Mouse (Mus musculus): ENCODE data around the gene Rhou. TPM values are rescaled to one million over a fixed set of nuclear protein-coding genes. Genes with fewer than 3 reads are reported as not detected.
A peak's percentile ranks its signal among the peaks of the same experiment; 100 is the strongest.

Rhou gene
- polyA plus RNA-seq, 1 experiment from 2014 or later, result 10.1 TPM

DNA sequence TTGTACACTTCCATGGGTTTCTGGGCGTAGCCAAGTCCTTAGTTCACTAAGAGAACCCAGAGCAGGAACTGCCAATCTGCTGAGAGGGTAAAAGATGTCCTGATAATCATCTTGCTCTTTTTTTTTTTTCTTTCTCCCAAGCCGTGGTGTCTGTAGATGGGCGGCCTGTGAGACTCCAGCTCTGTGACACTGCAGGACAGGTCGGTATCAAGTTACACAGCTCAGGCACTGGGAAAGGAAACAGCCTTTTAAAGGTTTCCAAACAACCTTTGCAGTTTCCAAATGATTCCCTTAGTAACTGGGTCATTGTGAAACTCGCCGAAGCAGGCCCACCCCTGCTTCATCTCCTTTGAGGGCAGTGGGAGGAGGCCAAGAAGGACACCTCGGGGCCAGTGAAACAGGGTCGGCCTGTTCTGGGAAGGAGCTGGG lies 1.6 kb downstream of the Rhou start:
- no peak for ATAC-seq
- Histone ChIP-seq H3K27ac (ENCODE audit: low read length) (no peak overlapping the region), H3K27me3 (ENCODE audit: control insufficient read depth, insufficient read depth, low read depth, low read length) (no peaks in the 10 kb centered on the region), H3K36me3 (ENCODE audit: control insufficient read depth, insufficient read depth, low read length) (peaks cover 9% of the 10 kb centered on the region), H3K4me1 (ENCODE audit: control insufficient read depth, insufficient read depth, low read length) (peaks cover 19% of the 10 kb centered on the region), H3K4me3 (ENCODE audit: low read depth, low read length) (peak overlapping the region; percentile 85), H3K9ac (ENCODE audit: low read depth, low read length) (peak overlapping the region; percentile 95), H3K9me3 (replicated peaks; ENCODE audit: control insufficient read depth, low read length, poor library complexity, severe bottlenecking) (no peaks in the 10 kb centered on the region), H3K4me2 (ENCODE audit: low read length) (peak overlapping the region; percentile 83)
- WGBS, result 12% methylated on average over 8 of the region's 8 CpGs

- no peak for ATAC-seq
- WGBS, result 93% methylated on average over 8 of the region's 8 CpGs
These were observed 4.1 kb downstream of the Rhou start for GRCm38 (mm10) chr8:123657826-123658225.

GRCm38 (mm10) chr8:123659469-123660057 lies 5.8 kb downstream of the Rhou start:
- Histone ChIP-seq H3K4me1 (ENCODE audit: control insufficient read depth, insufficient read depth, low read length) (peaks cover 14% of the 10 kb centered on the region), H3K36me3 (ENCODE audit: control insufficient read depth, insufficient read depth, low read length) (peaks cover 19% of the 10 kb centered on the region), H3K9ac (ENCODE audit: low read depth, low read length) (no peak overlapping the region), H3K4me3 (ENCODE audit: low read depth, low read length) (no peak overlapping the region), H3K27ac (ENCODE audit: low read length) (no peak overlapping the region), H3K4me2 (ENCODE audit: low read length) (no peak overlapping the region), H3K9me3 (replicated peaks; ENCODE audit: control insufficient read depth, low read length, poor library complexity, severe bottlenecking) (no peaks in the 10 kb centered on the region), H3K27me3 (ENCODE audit: control insufficient read depth, insufficient read depth, low read depth, low read length) (no peaks in the 10 kb centered on the region)
- no peak for ATAC-seq
- WGBS, result 87% methylated on average over 10 of the region's 10 CpGs

More at GRCm38 (mm10) chr8:123657826-123658225, 4.1 kb downstream of the Rhou start:
- H3K9me3 ChIP-seq (replicated peaks; ENCODE audit: control insufficient read depth, low read length, poor library complexity, severe bottlenecking), result no peaks in the 10 kb centered on the region
- peaks cover 19% of the 10 kb centered on the region for H3K4me1 ChIP-seq (ENCODE audit: control insufficient read depth, insufficient read depth, low read length)
- H3K27ac ChIP-seq (ENCODE audit: low read length), result no peak overlapping the region
- H3K9ac ChIP-seq (ENCODE audit: low read depth, low read length), result no peak overlapping the region
- H3K4me3 ChIP-seq (ENCODE audit: low read depth, low read length), result no peak overlapping the region
- peaks cover 19% of the 10 kb centered on the region for H3K36me3 ChIP-seq (ENCODE audit: control insufficient read depth, insufficient read depth, low read length)
- no peak overlapping the region for H3K4me2 ChIP-seq (ENCODE audit: low read length)
- no peaks in the 10 kb centered on the region for H3K27me3 ChIP-seq (ENCODE audit: control insufficient read depth, insufficient read depth, low read depth, low read length)

- H3K4me3 ChIP-seq (ENCODE audit: low read depth, low read length), result no peak overlapping the region
- H3K27ac ChIP-seq (ENCODE audit: low read length), result no peak overlapping the region
- H3K4me2 ChIP-seq (ENCODE audit: low read length), result no peak overlapping the region
- no peak for ATAC-seq
- H3K36me3 ChIP-seq (ENCODE audit: control insufficient read depth, insufficient read depth, low read length), result peaks cover 19% of the 10 kb centered on the region
- whole genome bisulfite sequencing, result 87% methylated on average over 11 of the region's 11 CpGs
- no peaks in the 10 kb centered on the region for H3K9me3 ChIP-seq (replicated peaks; ENCODE audit: control insufficient read depth, low read length, poor library complexity, severe bottlenecking)
- no peaks in the 10 kb centered on the region for H3K4me1 ChIP-seq (ENCODE audit: control insufficient read depth, insufficient read depth, low read length)
- H3K9ac ChIP-seq (ENCODE audit: low read depth, low read length), result no peak overlapping the region
- H3K27me3 ChIP-seq (ENCODE audit: control insufficient read depth, insufficient read depth, low read depth, low read length), result no peaks in the 10 kb centered on the region
These were observed 7.8 kb downstream of the Rhou start for GRCm38 (mm10) chr8:123661515-123661914.

- Histone ChIP-seq H3K4me2 (ENCODE audit: low read length) (no peak overlapping the region), H3K9me3 (replicated peaks; ENCODE audit: control insufficient read depth, low read length, poor library complexity, severe bottlenecking) (no peaks in the 10 kb centered on the region), H3K27ac (ENCODE audit: low read length) (no peak overlapping the region), H3K27me3 (ENCODE audit: control insufficient read depth, insufficient read depth, low read depth, low read length) (no peaks in the 10 kb centered on the region), H3K9ac (ENCODE audit: low read depth, low read length) (no peak overlapping the region), H3K36me3 (ENCODE audit: control insufficient read depth, insufficient read depth, low read length) (peaks cover 10% of the 10 kb centered on the region), H3K4me3 (ENCODE audit: low read depth, low read length) (no peak overlapping the region), H3K4me1 (ENCODE audit: control insufficient read depth, insufficient read depth, low read length) (no peaks in the 10 kb centered on the region)
- 93% methylated on average over 6 of the region's 6 CpGs for WGBS
- ATAC-seq, result no peak
These were observed 11.9 kb downstream of the Rhou start for GRCm38 (mm10) chr8:123665580-123665979.

GRCm38 (mm10) chr8:123666832-123667231 lies 13.1 kb downstream of the Rhou start:
- no peaks in the 10 kb centered on the region for H3K27me3 ChIP-seq (ENCODE audit: control insufficient read depth, insufficient read depth, low read depth, low read length)
- no peak overlapping the region for H3K4me3 ChIP-seq (ENCODE audit: low read depth, low read length)
- no peak overlapping the region for H3K9ac ChIP-seq (ENCODE audit: low read depth, low read length)
- WGBS, result 91% methylated on average over 1 of the region's 1 CpGs
- H3K27ac ChIP-seq (ENCODE audit: low read length), result no peak overlapping the region
- ATAC-seq, result no peak
- H3K36me3 ChIP-seq (ENCODE audit: control insufficient read depth, insufficient read depth, low read length), result peaks cover 2% of the 10 kb centered on the region; the same call in 1 of the 2 replicates
- H3K4me2 ChIP-seq (ENCODE audit: low read length), result no peak overlapping the region
- H3K4me1 ChIP-seq (ENCODE audit: control insufficient read depth, insufficient read depth, low read length), result no peaks in the 10 kb centered on the region
- H3K9me3 ChIP-seq (replicated peaks; ENCODE audit: control insufficient read depth, low read length, poor library complexity, severe bottlenecking), result no peaks in the 10 kb centered on the region

- H3K27ac ChIP-seq (ENCODE audit: low read length), result no peak overlapping the region
- H3K9me3 ChIP-seq (replicated peaks; ENCODE audit: control insufficient read depth, low read length, poor library complexity, severe bottlenecking), result no peaks in the 10 kb centered on the region
- H3K9ac ChIP-seq (ENCODE audit: low read depth, low read length), result no peak overlapping the region
- no peak for ATAC-seq
- H3K4me2 ChIP-seq (ENCODE audit: low read length), result no peak overlapping the region
- H3K4me1 ChIP-seq (ENCODE audit: control insufficient read depth, insufficient read depth, low read length), result no peaks in the 10 kb centered on the region
- H3K36me3 ChIP-seq (ENCODE audit: control insufficient read depth, insufficient read depth, low read length), result no peaks in the 10 kb centered on the region
- 32% methylated on average over 4 of the region's 4 CpGs for WGBS
- H3K4me3 ChIP-seq (ENCODE audit: low read depth, low read length), result no peak overlapping the region
- H3K27me3 ChIP-seq (ENCODE audit: control insufficient read depth, insufficient read depth, low read depth, low read length), result no peaks in the 10 kb centered on the region
These were observed 15.0 kb downstream of the Rhou start for GRCm38 (mm10) chr8:123668681-123669080.

GRCm38 (mm10) chr8:123670766-123671165 lies 17.0 kb downstream of the Rhou start:
- no peaks in the 10 kb centered on the region; the same call in 1 of the 2 replicates for H3K4me1 ChIP-seq (ENCODE audit: control insufficient read depth, insufficient read depth, low read length)
- no peak overlapping the region for H3K4me3 ChIP-seq (ENCODE audit: low read depth, low read length)
- no peak overlapping the region for H3K4me2 ChIP-seq (ENCODE audit: low read length)
- no peaks in the 10 kb centered on the region for H3K9me3 ChIP-seq (replicated peaks; ENCODE audit: control insufficient read depth, low read length, poor library complexity, severe bottlenecking)
- no peak for ATAC-seq
- WGBS, result 58% methylated on average over 7 of the region's 7 CpGs
- no peak overlapping the region for H3K27ac ChIP-seq (ENCODE audit: low read length)
- no peaks in the 10 kb centered on the region for H3K27me3 ChIP-seq (ENCODE audit: control insufficient read depth, insufficient read depth, low read depth, low read length)
- H3K9ac ChIP-seq (ENCODE audit: low read depth, low read length), result no peak overlapping the region
- no peaks in the 10 kb centered on the region for H3K36me3 ChIP-seq (ENCODE audit: control insufficient read depth, insufficient read depth, low read length)

GRCm38 (mm10) chr8:123671454-123671853 lies 17.7 kb downstream of the Rhou start:
- no peak overlapping the region for H3K4me3 ChIP-seq (ENCODE audit: low read depth, low read length)
- no peaks in the 10 kb centered on the region for H3K9me3 ChIP-seq (replicated peaks; ENCODE audit: control insufficient read depth, low read length, poor library complexity, severe bottlenecking)
- no peak for ATAC-seq
- no peak overlapping the region for H3K4me2 ChIP-seq (ENCODE audit: low read length)
- WGBS, result 52% methylated on average over 7 of the region's 7 CpGs
- H3K27ac ChIP-seq (ENCODE audit: low read length), result no peak overlapping the region
- H3K9ac ChIP-seq (ENCODE audit: low read depth, low read length), result no peak overlapping the region
- H3K4me1 ChIP-seq (ENCODE audit: control insufficient read depth, insufficient read depth, low read length), result no peaks in the 10 kb centered on the region; the same call in 1 of the 2 replicates
- no peaks in the 10 kb centered on the region for H3K27me3 ChIP-seq (ENCODE audit: control insufficient read depth, insufficient read depth, low read depth, low read length)
- H3K36me3 ChIP-seq (ENCODE audit: control insufficient read depth, insufficient read depth, low read length), result no peaks in the 10 kb centered on the region
